Mouse (Mus musculus) liver, adult 2 months (tissue): ENCODE results near the gene Iars. TPM values are rescaled to one million over a fixed set of nuclear protein-coding genes. Genes with fewer than 3 reads are reported as not detected.

Experiments
- DNase-seq: peaks from one replicate; pipeline ENCODE4 v3.0.0-alpha.2; 2011; ENCODE audit warnings: low read depth, low spot score; ENCODE audit errors: extremely low read depth
- H3K27ac ChIP-seq: fragments of 200-500 bp; replicated peaks from 2 replicates; pipeline ENCODE4 v1.5.1; 2012; ENCODE audit warnings: low read depth, mild to moderate bottlenecking, control low read depth, inconsistent platforms, low read length; ENCODE audit not compliant: insufficient read depth
- H3K27me3 ChIP-seq: fragments of 200-500 bp; 2 replicates; pipeline ENCODE4 v1.6.1; 2012; ENCODE audit warnings: mild to moderate bottlenecking, moderate library complexity, low read length, inconsistent platforms; ENCODE audit not compliant: control insufficient read depth, insufficient read depth
- H3K36me3 ChIP-seq: fragments of 200-500 bp; 2 replicates; pipeline ENCODE4 v1.6.1; 2012; ENCODE audit warnings: low read length, inconsistent platforms; ENCODE audit not compliant: control insufficient read depth, insufficient read depth
- H3K4me1 ChIP-seq: fragments of 200-500 bp; 2 replicates; pipeline ENCODE4 v1.6.1; 2011; ENCODE audit warnings: low read length; ENCODE audit not compliant: control insufficient read depth, insufficient read depth
- H3K4me3 ChIP-seq: fragments of 200-500 bp; 2 replicates; pipeline ENCODE4 v1.5.1; 2011; ENCODE audit warnings: low read depth, mild to moderate bottlenecking, control low read depth, low read length, moderate library complexity; ENCODE audit not compliant: insufficient read depth
- H3K79me2 ChIP-seq: fragments of 200-500 bp; 2 replicates; pipeline ENCODE4 v1.6.1; 2012; ENCODE audit warnings: inconsistent platforms, mild to moderate bottlenecking, low read length, moderate library complexity; ENCODE audit not compliant: control insufficient read depth, insufficient read depth
- H3K9ac ChIP-seq: fragments of 200-500 bp; 2 replicates; pipeline ENCODE4 v1.6.1; 2012; ENCODE audit warnings: low read depth, mild to moderate bottlenecking, control low read depth, inconsistent platforms, low read length
- CTCF ChIP-seq: fragments of 200-500 bp; IDR thresholded peaks from 2 replicates; pipeline ENCODE4 v1.5.1; 2011; ENCODE audit warnings: low read depth, low read length, control low read depth
- POLR2A ChIP-seq: fragments of 200-500 bp; IDR thresholded peaks from 2 replicates; pipeline ENCODE4 v1.6.1; 2011; ENCODE audit warnings: low read length, control low read depth; ENCODE audit not compliant: insufficient read depth; ENCODE audit errors: extremely low read depth
- WGBS: fragments of 180-500 bp; shearing (Covaris S2); methylation state at CpG from one replicate; pipeline ENCODE4 v1.1.7; 2018; 5-methylcytosine and 5-hydroxymethylcytosine counted together
- polyA plus RNA-seq: library from polyadenylated mRNA; depleted of rRNA; stranded (reverse); fragments of >200 nt; gene quantifications from 2 replicates; pipeline ENCODE4 v1.2.3, GENCODE M21; 2012
- total RNA-seq: library from RNA; depleted of rRNA; stranded (reverse); fragments of >200 nt; gene quantifications from 2 replicates; pipeline ENCODE4 v1.2.3, GENCODE M21; 2014

The Iars gene
- total and polyA plus RNA-seq, 2 experiments: 13.5 to 15.9 TPM

DNA sequence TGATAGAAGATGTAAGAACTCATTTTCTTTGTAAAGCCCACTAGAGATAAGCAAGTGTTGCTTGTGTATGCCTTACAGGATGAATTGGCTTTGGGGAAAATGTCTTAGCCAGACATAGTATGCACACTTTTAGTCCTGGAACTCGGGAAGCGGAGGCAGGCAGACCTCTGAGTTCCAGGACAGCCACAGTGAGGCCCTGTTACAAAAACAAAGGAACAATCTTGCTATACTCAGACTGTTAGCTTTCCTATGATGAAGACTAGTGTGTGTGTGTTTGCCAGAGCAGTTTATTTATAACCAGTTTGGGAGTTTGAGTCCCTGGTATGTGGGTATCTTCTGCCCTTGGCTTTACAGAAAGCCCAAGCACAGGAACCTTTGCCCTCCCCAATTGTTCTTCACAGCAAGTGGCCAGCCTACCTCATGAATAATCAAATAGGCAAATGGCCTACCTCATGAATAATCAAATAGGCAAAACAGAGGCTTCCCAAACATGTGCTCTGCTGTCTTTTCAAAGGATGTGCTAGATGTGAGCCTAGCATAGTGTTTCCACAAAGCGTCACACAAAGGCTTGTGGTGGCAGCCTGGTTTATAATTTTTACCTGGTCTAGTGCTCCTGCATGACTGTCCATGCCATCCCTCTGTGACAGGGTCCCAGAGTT, 24.3 kb downstream of the Iars start:
- Histone ChIP-seq H3K27ac (no peak overlapping the region), H3K9ac (no peak overlapping the region), H3K79me2 (no peaks in the 10 kb centered on the region), H3K4me3 (no peak overlapping the region), H3K27me3 (no peaks in the 10 kb centered on the region), H3K36me3 (peaks cover 59% of the 10 kb centered on the region), H3K4me1 (no peaks in the 10 kb centered on the region)
- no peak for DNase-seq
- TF ChIP-seq CTCF (no peak), POLR2A (no peak)
- WGBS: 95% methylated on average over 3 of the region's 3 CpGs

DNA sequence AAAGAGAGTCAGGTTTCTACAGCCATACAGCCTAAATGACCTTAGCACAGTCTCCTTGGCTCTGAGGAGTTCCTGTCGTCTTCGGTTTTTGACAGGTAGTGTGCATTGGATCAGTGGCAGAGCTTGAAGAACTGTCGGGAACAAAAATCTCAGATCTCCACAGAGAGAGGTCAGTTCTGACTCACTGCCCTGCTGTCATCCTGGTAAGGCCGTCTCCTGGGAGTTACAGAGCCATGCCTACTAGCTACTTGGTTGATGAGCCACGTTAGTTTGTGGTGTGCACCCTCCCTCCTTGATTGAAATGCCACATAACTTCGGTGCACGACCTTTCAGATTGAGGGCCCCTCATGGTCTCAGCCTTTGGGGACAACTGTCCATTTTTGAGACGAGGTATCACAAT, 26.4 kb downstream of the Iars start:
- Histone ChIP-seq H3K79me2 (no peaks in the 10 kb centered on the region), H3K27ac (no peak overlapping the region), H3K9ac (no peak overlapping the region), H3K27me3 (no peaks in the 10 kb centered on the region), H3K4me1 (no peaks in the 10 kb centered on the region), H3K36me3 (peaks cover 54% of the 10 kb centered on the region), H3K4me3 (no peak overlapping the region)
- 94% methylated on average over 8 of the region's 8 CpGs for WGBS
- TF ChIP-seq POLR2A (no peak), CTCF (no peak)
- DNase-seq: no peak

GRCm38 (mm10) chr13:49712047-49712721, 30.3 kb downstream of the Iars start:
- Histone ChIP-seq H3K27me3 (no peaks in the 10 kb centered on the region), H3K4me1 (no peaks in the 10 kb centered on the region), H3K9ac (no peak overlapping the region), H3K36me3 (peaks cover 57% of the 10 kb centered on the region), H3K4me3 (no peak overlapping the region), H3K79me2 (no peaks in the 10 kb centered on the region), H3K27ac (no peak overlapping the region)
- 97% methylated on average over 12 of the region's 12 CpGs for WGBS
- TF ChIP-seq CTCF: no peak
- TF ChIP-seq POLR2A: no peak
- no peak for DNase-seq

GRCm38 (mm10) chr13:49719310-49719709, 37.4 kb downstream of the Iars start:
- Histone ChIP-seq H3K4me1 (no peaks in the 10 kb centered on the region), H3K4me3 (no peak overlapping the region), H3K79me2 (no peaks in the 10 kb centered on the region), H3K9ac (no peak overlapping the region), H3K27ac (no peak overlapping the region), H3K36me3 (peaks cover 70% of the 10 kb centered on the region), H3K27me3 (no peaks in the 10 kb centered on the region)
- no peak for TF ChIP-seq POLR2A
- no peak for TF ChIP-seq CTCF
- WGBS: 90% methylated on average over 3 of the region's 3 CpGs
- no peak for DNase-seq

GRCm38 (mm10) chr13:49736430-49736829, 54.5 kb downstream of the Iars start:
- 98% methylated on average over 2 of the region's 2 CpGs for WGBS
- H3K4me3 ChIP-seq: no peak overlapping the region
- no peaks in the 10 kb centered on the region for H3K27me3 ChIP-seq
- DNase-seq: no peak
- H3K9ac ChIP-seq: no peak overlapping the region
- H3K36me3 ChIP-seq: peaks cover 34% of the 10 kb centered on the region
- H3K27ac ChIP-seq: no peak overlapping the region
- H3K79me2 ChIP-seq: no peaks in the 10 kb centered on the region
- TF ChIP-seq CTCF (no peak), POLR2A (no peak)
- no peaks in the 10 kb centered on the region for H3K4me1 ChIP-seq

- Histone ChIP-seq H3K4me3 (no peak overlapping the region), H3K79me2 (no peaks in the 10 kb centered on the region), H3K36me3 (peaks cover 19% of the 10 kb centered on the region), H3K9ac (no peak overlapping the region), H3K4me1 (no peaks in the 10 kb centered on the region), H3K27ac (no peak overlapping the region), H3K27me3 (no peaks in the 10 kb centered on the region)
- DNase-seq: no peak
- WGBS: 90% methylated on average over 2 of the region's 2 CpGs
- TF ChIP-seq POLR2A: no peak
- no peak for TF ChIP-seq CTCF
Measured at GRCm38 (mm10) chr13:49738011-49738410, 56.1 kb downstream of the Iars start.
